Mouse (Mus musculus): ENCODE results near the gene Btg1.

DNA sequence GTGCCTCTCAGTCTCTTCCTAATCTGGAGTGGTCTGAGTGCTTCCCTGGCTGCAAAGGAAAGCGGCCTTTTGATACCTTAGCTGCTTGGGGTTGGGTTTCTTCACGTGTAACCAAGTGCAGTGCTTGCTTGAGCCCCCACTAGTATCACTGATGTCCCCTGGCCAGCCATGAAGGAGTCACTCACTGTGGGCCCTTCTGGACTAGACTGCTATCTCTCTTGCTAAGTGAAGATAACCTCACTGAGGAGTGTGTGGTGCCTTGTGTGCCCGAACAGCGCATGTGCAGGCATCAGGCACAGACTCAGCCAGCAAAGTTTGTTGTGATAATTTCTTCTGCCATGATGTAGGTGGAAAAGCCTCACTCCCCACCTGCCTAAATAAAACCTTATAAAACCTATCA is 8.9 kb downstream of the Btg1 start:
- TF ChIP-seq EP300 (IDR thresholded peaks at IDR 0.05; ENCODE audit: low read depth) (no peak), CTCF (IDR thresholded peaks at IDR 0.05; ENCODE audit: low read depth) (no peak)
